In genomic region chr11:90844925-90845319, GRCm38 (mm10) we compare ENCODE assay signal across 11 mouse cellular contexts.
DNase-seq lines count a peak whose midpoint lies in the region; ATAC-seq and TF ChIP-seq lines count a peak whose summit lies in the region.
"Had no signal": no experiment of that assay in that cellular context is flagged by ENCODE, and none has a peak within 500 bp of the region (broad histone marks: within the 10 kb centered on the region; RNA-seq: fewer than 3 reads in every experiment).

No protein-coding gene starts in this region.

- no peak overlapping the region for H3K9ac ChIP-seq in limb, embryonic 12.5 days (replicated peaks)
- H3K9ac ChIP-seq: forebrain, embryonic 13.5 days; lung, embryonic 15.5 days had no signal

- H3K4me1 ChIP-seq in limb, embryonic 12.5 days (replicated peaks) = no peaks in the 10 kb centered on the region
- H3K4me1 ChIP-seq: forebrain, embryonic 13.5 days; lung, embryonic 15.5 days had no signal

- WGBS in limb, embryonic 12.5 days = 46% methylated on average over 6 of the region's 6 CpGs

- no peak overlapping the region for H3K27ac ChIP-seq in limb, embryonic 12.5 days
- H3K27ac ChIP-seq: forebrain, embryonic 13.5 days; lung, embryonic 15.5 days had no signal

- no peaks in the 10 kb centered on the region for H3K27me3 ChIP-seq in limb, embryonic 12.5 days
- H3K27me3 ChIP-seq: forebrain, embryonic 13.5 days; lung, embryonic 15.5 days had no signal

- H3K4me3 ChIP-seq in limb, embryonic 12.5 days (replicated peaks) = no peak overlapping the region
- H3K4me3 ChIP-seq: forebrain, embryonic 13.5 days; lung, embryonic 15.5 days had no signal

- TF ChIP-seq CTCF in brain, embryonic 14.5 days (IDR thresholded peaks at IDR 0.05; ENCODE audit: borderline replicate concordance, extremely low read depth, insufficient read depth, insufficient read length) = no peak

- peak overlapping the region; percentile 15; the same call in 1 of the 2 replicates for H3K4me2 ChIP-seq in limb, embryonic 12.5 days
- H3K4me2 ChIP-seq: forebrain, embryonic 13.5 days; lung, embryonic 15.5 days had no signal

- no peaks in the 10 kb centered on the region for H3K36me3 ChIP-seq in limb, embryonic 12.5 days
- H3K36me3 ChIP-seq: lung, embryonic 15.5 days had no signal

- ATAC-seq in limb, embryonic 12.5 days (ENCODE audit: insufficient number of reproducible peaks, insufficient read depth, low FRiP score, low TSS enrichment, low read depth) = peak; percentile 83; the same call in 1 of the 2 replicates
- ATAC-seq: forebrain, embryonic 13.5 days had no signal

- peaks cover 11% of the 10 kb centered on the region; the same call in 1 of the 2 replicates for H3K9me3 ChIP-seq in limb, embryonic 12.5 days
- H3K9me3 ChIP-seq: lung, embryonic 15.5 days had no signal

- DNase-seq in kidney, adult 18-20 months = peak; percentile 3
- DNase-seq in kidney, adult 11 months = no peak
- DNase-seq in brain, embryonic 14.5 days (ENCODE audit: low read depth) = peak; percentile 58
- peak; percentile 47 for DNase-seq in forelimb bud, embryonic 11.5 days (ENCODE audit: low read depth, low spot score)
- DNase-seq in spleen, adult 12 weeks (ENCODE audit: low spot score) = no peak
- no peak for DNase-seq in B cell, adult 2 months
- DNase-seq: cerebellum, postnatal 14 days; gastrocnemius, postnatal 14 days had no signal

- TF ChIP-seq POLR2A in brain, embryonic 14.5 days (IDR thresholded peaks at IDR 0.05; ENCODE audit: borderline replicate concordance, extremely low read depth, insufficient read depth, insufficient read length, poor library complexity, severe bottlenecking) = no peak

Comparison
In these comparisons a context has a peak if more than half of its experiments do, and no peak if none do; other contexts are left out.
1. DNase-seq: peak in kidney, adult 18-20 months (single experiment), brain, embryonic 14.5 days (single experiment) and forelimb bud, embryonic 11.5 days (single experiment); none in kidney, adult 11 months (single experiment), spleen, adult 12 weeks (single experiment) and B cell, adult 2 months (0 of 2).